Mouse (Mus musculus) hindbrain, embryonic 10.5 days (tissue): ENCODE measurements around the gene Zfand3. TPM values are rescaled to one million over a fixed set of nuclear protein-coding genes. Genes with fewer than 3 reads are reported as not detected.

ENCODE experiments used
- DNase-seq: peaks from one replicate; pipeline ENCODE4 v3.0.0-alpha.2; 2017; ENCODE audit warnings: low spot score
- H3K27ac ChIP-seq: fragments of 300-500 bp; sonication (generic); 2 replicates; pipeline ENCODE4 v1.5.1; 2016; ENCODE audit warnings: mild to moderate bottlenecking, moderate library complexity
- H3K27me3 ChIP-seq: fragments of 300-500 bp; sonication (generic); 2 replicates; pipeline ENCODE4 v1.6.1; 2016; ENCODE audit warnings: mild to moderate bottlenecking; ENCODE audit not compliant: poor library complexity, insufficient read depth, severe bottlenecking
- H3K36me3 ChIP-seq: fragments of 300-500 bp; sonication (generic); 2 replicates; pipeline ENCODE4 v1.6.1; 2016; ENCODE audit warnings: mild to moderate bottlenecking, moderate library complexity
- H3K4me1 ChIP-seq: fragments of 300-500 bp; sonication (generic); replicated peaks from 2 replicates; pipeline ENCODE4 v1.6.1; 2016; ENCODE audit warnings: mild to moderate bottlenecking
- H3K4me3 ChIP-seq: fragments of 300-500 bp; sonication (generic); 2 replicates; pipeline ENCODE4 v1.5.1; 2016; ENCODE audit warnings: mild to moderate bottlenecking, moderate library complexity
- H3K9me3 ChIP-seq: fragments of 300-500 bp; sonication (generic); 2 replicates; pipeline ENCODE4 v1.6.1; 2016; ENCODE audit warnings: mild to moderate bottlenecking, moderate library complexity
- WGBS: fragments of 180-500 bp; shearing (Covaris S2); methylation state at CpG from one replicate; pipeline ENCODE4 v1.1.7; 2016; 5-methylcytosine and 5-hydroxymethylcytosine counted together
- polyA plus RNA-seq: library from polyadenylated mRNA; unstranded; fragments of >200 nt; fragmentation: Nextera tagmentation; extraction: Ambion mirVana; gene quantifications from 2 replicates; pipeline ENCODE4 v1.2.1, GENCODE M21; 2016

Zfand3 gene
- polyA plus RNA-seq, 1 experiment from 2014 or later, result 97.7 TPM

DNA sequence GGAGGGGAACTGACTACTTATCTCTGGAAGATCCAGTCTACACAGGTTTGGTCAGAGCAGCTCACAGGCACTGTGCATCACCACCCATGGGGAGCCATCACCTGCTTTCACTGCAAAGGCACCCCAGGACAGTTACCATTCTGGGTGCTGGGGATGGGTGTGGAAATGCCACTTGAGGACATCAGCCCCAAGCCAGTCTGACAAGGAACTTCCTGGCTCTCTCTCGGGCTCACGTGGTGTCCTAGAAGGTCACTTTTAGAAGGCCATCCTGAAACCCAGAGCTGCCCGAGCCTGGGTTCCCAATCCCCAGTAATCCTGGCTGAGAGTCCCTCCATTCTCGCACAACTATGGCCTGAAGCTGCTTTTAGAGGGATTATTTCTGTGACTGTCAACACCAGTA, 211.2 kb downstream of the Zfand3 start:
- DNase-seq, result no peak
- Histone ChIP-seq H3K27me3 (no peaks in the 10 kb centered on the region), H3K4me3 (no peak overlapping the region), H3K9me3 (no peaks in the 10 kb centered on the region), H3K27ac (no peak overlapping the region), H3K36me3 (peaks cover 54% of the 10 kb centered on the region), H3K4me1 (peaks cover 12% of the 10 kb centered on the region; the same call in 1 of the 2 replicates)
- 67% methylated on average over 4 of the region's 4 CpGs for WGBS

DNA sequence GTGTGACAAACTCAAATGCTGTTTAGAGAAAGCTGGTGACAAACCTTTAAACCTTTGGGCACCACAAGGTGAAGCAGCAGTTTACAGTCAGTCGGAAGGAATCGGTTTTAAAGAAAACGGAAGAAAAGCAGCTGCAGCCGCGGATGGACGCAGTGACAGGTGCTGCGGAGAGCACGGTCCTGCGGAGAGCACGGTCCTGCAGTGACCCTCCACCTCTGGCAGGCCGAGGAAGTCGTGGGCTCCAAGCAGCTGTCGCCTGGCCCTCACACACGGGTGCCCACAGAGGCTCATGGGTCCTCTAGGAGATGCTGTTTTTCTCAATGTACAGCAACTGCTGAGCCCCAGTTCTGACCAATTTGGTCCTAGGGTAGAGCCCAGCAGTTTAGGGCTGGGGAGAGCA, 217.1 kb downstream of the Zfand3 start:
- peaks cover 57% of the 10 kb centered on the region for H3K4me1 ChIP-seq

DNA sequence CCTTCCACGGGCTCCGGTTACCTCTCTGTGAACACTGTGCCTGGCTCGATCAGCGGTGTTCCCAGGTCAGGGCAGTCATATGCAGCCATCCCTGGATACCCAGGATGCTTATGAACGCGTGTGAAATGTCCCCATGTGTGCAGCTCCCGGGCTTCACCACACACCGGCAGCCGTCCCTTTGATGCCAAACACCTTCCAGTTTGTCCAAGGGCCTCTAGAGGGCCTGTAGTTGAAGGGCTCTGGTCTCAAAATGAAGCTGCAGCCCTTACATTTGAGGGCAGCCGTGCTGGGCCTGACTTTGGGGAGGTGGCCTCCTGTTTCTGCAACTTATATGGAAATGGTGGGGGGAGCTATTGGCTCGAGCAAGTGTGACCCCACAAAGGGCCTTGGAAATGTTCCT, 217.8 kb downstream of the Zfand3 start:
- peaks cover 53% of the 10 kb centered on the region for H3K4me1 ChIP-seq

More for the DNA sequence above, 217.1 kb downstream of the Zfand3 start:
- Histone ChIP-seq H3K4me3 (no peak overlapping the region), H3K9me3 (no peaks in the 10 kb centered on the region), H3K36me3 (peaks cover 18% of the 10 kb centered on the region), H3K27me3 (no peaks in the 10 kb centered on the region), H3K27ac (peak overlapping the region; percentile 12; the same call in 1 of the 2 replicates)
- 81% methylated on average over 14 of the region's 14 CpGs for WGBS
- no peak for DNase-seq

DNA sequence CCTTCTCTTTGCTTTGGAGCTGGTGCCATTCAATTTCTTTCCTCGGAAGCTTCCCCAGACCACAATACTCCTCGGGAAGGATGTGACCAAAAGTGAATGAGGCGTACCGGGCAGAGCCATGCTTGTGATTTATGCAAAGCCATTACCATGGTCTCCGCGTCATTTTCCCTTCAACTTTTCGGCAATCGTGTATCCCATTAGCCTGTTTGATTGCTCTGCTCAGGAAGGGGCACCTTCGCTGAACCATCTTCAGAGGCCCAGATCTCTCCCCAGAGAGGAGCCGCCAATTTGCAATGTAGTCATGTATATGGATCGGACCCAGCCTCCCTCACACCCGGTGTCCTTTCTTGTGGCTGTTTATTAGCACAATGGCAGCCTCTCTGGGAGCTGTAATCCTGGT, 218.3 kb downstream of the Zfand3 start:
- H3K4me3 ChIP-seq, result no peak overlapping the region
- no peaks in the 10 kb centered on the region for H3K9me3 ChIP-seq
- H3K4me1 ChIP-seq, result peaks cover 53% of the 10 kb centered on the region
- no peak for DNase-seq
- H3K27ac ChIP-seq, result peak overlapping the region; percentile 45; the same call in 1 of the 2 replicates
- WGBS, result 77% methylated on average over 12 of the region's 12 CpGs
- no peaks in the 10 kb centered on the region for H3K27me3 ChIP-seq
- peaks cover 18% of the 10 kb centered on the region for H3K36me3 ChIP-seq

More for the DNA sequence above, 217.8 kb downstream of the Zfand3 start:
- Histone ChIP-seq H3K9me3 (no peaks in the 10 kb centered on the region), H3K4me3 (no peak overlapping the region), H3K27ac (peak overlapping the region; percentile 35; the same call in 1 of the 2 replicates), H3K36me3 (peaks cover 18% of the 10 kb centered on the region), H3K27me3 (no peaks in the 10 kb centered on the region)
- no peak for DNase-seq
- 82% methylated on average over 11 of the region's 11 CpGs for WGBS

DNA sequence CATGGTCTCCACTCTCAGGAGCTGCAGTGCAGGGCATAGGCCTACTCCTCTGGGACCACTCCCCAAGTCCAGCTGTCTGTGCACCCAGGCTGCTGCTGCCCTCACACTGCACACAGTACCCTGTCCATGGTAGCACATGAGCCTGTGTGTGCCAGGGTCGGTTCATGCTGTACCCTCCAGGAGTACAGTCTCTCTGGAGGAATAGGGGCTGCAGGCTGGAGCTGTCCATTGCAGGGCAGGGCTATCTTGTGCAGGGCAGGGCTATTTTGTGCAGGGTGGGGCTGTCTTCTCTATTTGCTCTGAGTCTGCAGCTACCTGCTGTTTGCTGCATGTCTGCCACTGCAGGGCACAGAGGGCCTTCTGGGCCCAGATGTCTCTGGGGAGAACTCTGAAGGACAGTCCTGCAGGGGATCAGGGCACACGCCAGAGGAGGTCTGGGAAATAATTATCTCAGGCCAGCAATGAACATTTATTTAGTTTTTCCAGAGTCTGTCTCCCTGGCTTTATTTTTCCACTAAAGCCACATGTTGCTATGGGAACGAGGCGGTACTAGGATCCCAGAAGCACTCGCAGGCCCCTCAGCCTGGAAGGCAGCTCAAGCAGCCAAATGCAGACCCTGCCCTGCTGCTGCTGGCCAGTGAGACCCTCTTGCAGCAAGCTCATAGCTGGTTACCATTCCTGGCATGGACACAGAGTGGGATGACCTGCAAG, 220.7 kb downstream of the Zfand3 start:
- Histone ChIP-seq H3K4me1 (peaks cover 67% of the 10 kb centered on the region), H3K36me3 (0 out of 2 replicates have a peak, but pooled peaks cover 5% of the 10 kb centered on the region), H3K27me3 (no peaks in the 10 kb centered on the region), H3K9me3 (no peaks in the 10 kb centered on the region), H3K27ac (peak overlapping the region; percentile 19), H3K4me3 (no peak overlapping the region)
- 43% methylated on average over 5 of the region's 5 CpGs for WGBS
- peak; percentile 20 for DNase-seq

DNA sequence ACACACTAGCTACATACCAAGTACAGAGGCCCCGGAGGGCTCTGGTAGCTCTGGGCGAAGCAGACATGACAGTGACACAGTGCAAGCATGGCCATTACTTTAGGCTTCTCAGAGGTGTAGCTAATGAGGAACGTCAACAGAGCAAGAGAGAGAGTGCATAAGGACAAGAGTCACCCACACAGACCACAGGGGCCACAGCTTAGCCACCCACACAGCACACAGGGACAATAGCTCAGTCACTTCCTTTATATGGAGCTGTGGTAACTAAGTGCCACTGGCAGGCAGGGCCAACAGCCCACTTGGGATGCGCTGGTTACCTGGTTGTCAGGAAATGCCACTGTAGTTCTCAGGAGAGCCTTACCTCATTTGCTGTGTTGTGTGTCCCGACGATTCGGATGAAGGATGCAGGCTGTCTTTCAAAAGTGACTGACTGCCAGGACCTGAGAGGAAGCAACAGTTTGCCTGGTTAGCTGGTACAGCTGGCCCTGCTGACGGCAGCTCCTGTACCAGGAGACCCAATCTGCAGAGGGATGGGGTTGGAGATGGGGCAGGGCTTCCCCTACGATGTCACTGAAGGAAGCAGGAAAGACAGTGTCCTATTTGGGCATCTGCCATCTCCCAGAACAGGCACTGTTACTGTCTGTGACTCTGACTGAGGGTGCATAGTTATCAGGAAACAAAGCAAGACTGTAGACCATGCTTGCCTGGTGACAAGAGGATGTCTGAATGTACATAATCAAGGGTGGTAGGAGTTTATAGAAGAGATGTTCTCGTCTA, 224.1 kb downstream of the Zfand3 start:
- 0 out of 2 replicates have a peak, but pooled peaks cover 4% of the 10 kb centered on the region for H3K36me3 ChIP-seq
- H3K27me3 ChIP-seq, result no peaks in the 10 kb centered on the region
- H3K27ac ChIP-seq, result no peak overlapping the region
- 88% methylated on average over 10 of the region's 10 CpGs for WGBS
- H3K4me1 ChIP-seq, result peaks cover 48% of the 10 kb centered on the region
- H3K9me3 ChIP-seq, result no peaks in the 10 kb centered on the region
- no peak for DNase-seq
- H3K4me3 ChIP-seq, result no peak overlapping the region

DNA sequence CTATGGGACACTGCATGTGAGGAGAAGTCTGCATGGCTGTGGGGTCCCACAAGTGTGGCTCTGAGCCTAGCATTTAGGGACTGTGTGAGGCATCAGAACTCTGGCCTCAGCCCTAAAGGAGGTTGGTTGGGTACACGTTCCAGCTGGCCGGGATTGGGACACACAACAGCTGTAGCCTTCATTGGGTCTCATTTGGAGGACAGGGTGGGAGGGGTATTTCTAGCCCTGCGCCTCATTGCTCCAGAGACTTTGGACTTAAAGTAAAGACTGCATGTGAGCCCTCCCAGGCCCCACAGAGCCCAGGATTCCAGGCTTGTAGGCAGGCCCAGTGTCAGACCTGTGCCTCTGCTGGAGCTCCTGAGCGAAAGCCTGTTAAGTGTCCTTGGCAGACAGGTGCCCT, 225.9 kb downstream of the Zfand3 start:
- Histone ChIP-seq H3K27ac (no peak overlapping the region), H3K27me3 (no peaks in the 10 kb centered on the region), H3K4me3 (no peak overlapping the region), H3K4me1 (peaks cover 35% of the 10 kb centered on the region), H3K9me3 (no peaks in the 10 kb centered on the region), H3K36me3 (0 out of 2 replicates have a peak, but pooled peaks cover 4% of the 10 kb centered on the region)
- DNase-seq, result no peak
- WGBS, result 95% methylated on average over 4 of the region's 4 CpGs

DNA sequence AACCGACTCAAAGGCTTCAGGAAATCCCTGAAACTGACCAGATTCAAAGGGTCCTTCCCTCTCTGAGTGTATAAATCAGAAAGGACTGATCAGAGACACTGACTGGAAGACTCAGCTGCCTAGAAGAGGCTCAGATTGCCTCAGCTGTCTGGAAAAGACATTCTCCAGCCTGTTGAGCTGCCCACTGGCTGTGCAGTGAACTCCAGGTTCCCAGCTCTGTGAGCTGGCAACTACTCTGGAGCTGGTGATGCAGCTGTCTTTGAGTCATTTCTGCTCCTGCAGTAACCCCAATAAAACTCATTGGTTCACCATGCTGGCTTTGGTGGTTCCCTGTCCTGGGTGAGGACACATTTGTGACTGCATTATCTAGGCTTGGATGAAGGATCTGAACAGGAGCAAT, 226.9 kb downstream of the Zfand3 start:
- H3K27ac ChIP-seq, result no peak overlapping the region
- no peaks in the 10 kb centered on the region for H3K9me3 ChIP-seq
- H3K27me3 ChIP-seq, result no peaks in the 10 kb centered on the region
- WGBS, result 83% methylated on average over 1 of the region's 1 CpGs
- H3K4me3 ChIP-seq, result no peak overlapping the region
- no peak for DNase-seq
- peaks cover 35% of the 10 kb centered on the region for H3K4me1 ChIP-seq
- H3K36me3 ChIP-seq, result 0 out of 2 replicates have a peak, but pooled peaks cover 4% of the 10 kb centered on the region

DNA sequence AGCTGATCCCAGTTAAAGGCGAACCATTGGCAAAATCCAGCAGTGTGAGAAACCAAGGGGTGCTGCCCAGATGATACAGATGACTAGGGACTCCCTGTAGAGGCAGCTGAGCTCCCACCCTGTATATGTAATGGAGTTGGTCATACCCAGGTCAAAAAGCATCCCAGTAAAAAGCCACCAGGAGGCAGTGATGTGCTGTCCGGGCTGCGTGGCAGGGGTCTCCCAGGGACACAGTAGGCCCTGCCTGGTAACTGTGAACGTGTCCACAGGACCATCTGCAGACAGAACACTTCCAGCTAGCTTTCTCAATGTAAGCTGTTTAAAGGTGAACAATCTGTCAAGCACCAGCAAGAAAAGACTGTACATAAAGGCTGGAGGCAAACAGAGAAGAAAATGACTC, 228.2 kb downstream of the Zfand3 start:
- Histone ChIP-seq H3K36me3 (0 out of 2 replicates have a peak, but pooled peaks cover 4% of the 10 kb centered on the region), H3K9me3 (no peaks in the 10 kb centered on the region), H3K27ac (0 out of 2 replicates have a peak overlapping the region, but pooled peaks have one; percentile 23), H3K27me3 (no peaks in the 10 kb centered on the region), H3K4me3 (no peak overlapping the region), H3K4me1 (peaks cover 41% of the 10 kb centered on the region)
- WGBS, result 49% methylated on average over 4 of the region's 4 CpGs
- peak; percentile 55 for DNase-seq

DNA sequence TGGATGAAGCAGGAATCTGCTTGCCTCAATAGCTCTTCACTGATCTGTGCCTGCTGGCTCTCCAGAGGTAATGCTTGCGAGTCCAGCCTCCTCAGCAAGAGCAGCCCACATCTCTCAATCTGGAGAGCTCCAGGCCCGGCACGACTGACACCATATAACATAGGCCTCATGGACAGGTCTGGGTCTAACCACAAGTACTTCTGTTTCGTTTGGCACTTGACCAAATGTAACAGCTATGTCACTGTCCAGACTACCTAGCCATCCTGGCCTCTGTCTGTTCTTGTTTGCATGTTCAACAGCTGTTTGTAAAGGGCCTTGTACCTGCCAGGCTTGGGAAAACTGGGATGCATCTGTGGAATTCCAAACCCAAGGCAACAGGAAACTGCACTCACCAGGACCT, 230.8 kb downstream of the Zfand3 start:
- H3K36me3 ChIP-seq, result no peaks in the 10 kb centered on the region
- no peaks in the 10 kb centered on the region for H3K9me3 ChIP-seq
- no peak overlapping the region for H3K4me3 ChIP-seq
- WGBS, result 82% methylated on average over 4 of the region's 4 CpGs
- no peaks in the 10 kb centered on the region for H3K27me3 ChIP-seq
- no peak for DNase-seq
- no peak overlapping the region for H3K27ac ChIP-seq
- H3K4me1 ChIP-seq, result peaks cover 26% of the 10 kb centered on the region

DNA sequence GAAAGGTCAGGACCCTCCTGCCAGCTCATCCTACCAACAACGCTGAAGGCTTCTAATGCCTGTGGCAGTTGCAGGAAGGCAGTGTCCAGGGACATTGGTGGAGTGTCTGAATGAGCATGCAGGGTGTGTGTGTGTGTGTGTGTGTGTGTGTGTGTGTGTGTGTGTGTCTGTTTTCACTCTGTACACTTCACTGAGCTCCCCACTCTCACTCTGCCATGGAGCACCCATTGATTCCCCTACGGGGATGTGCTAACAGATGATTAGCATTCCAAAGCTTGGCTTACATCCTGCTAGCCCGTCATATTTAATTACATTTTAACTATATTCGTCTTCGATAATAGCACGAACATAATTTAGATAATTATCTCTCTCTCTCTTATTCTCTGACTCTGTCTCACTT, 232.1 kb downstream of the Zfand3 start:
- DNase-seq, result no peak

DNA sequence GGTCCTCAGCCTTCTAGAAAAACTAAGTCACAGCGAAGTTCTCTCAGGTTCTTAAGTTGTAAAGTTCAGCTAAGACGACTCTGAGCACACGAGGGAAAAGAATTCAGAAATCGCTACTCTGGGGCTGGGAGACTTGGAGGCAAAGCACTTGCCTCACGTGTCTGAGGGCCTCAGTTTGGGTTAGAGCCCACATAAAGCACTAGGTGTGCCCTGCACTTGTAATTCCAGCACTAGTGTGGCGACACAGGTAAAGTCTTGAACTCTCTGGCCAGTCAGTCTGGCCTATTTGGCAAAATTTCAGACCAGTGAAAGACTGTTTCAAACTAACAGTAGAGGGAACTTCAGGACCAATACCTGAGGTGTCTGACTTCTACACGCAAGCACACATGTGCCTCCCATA, 233.1 kb downstream of the Zfand3 start:
- Histone ChIP-seq H3K4me1 (peaks cover 35% of the 10 kb centered on the region), H3K27me3 (no peaks in the 10 kb centered on the region), H3K36me3 (no peaks in the 10 kb centered on the region), H3K27ac (no peak overlapping the region), H3K9me3 (no peaks in the 10 kb centered on the region), H3K4me3 (no peak overlapping the region)
- WGBS, result 93% methylated on average over 7 of the region's 7 CpGs
- no peak for DNase-seq

More for the DNA sequence above, 232.1 kb downstream of the Zfand3 start:
- Histone ChIP-seq H3K27me3 (no peaks in the 10 kb centered on the region), H3K4me1 (peaks cover 30% of the 10 kb centered on the region), H3K36me3 (no peaks in the 10 kb centered on the region), H3K27ac (peak overlapping the region; percentile 24; the same call in 1 of the 2 replicates), H3K4me3 (no peak overlapping the region), H3K9me3 (no peaks in the 10 kb centered on the region)
- 73% methylated on average over 6 of the region's 6 CpGs for WGBS

DNA sequence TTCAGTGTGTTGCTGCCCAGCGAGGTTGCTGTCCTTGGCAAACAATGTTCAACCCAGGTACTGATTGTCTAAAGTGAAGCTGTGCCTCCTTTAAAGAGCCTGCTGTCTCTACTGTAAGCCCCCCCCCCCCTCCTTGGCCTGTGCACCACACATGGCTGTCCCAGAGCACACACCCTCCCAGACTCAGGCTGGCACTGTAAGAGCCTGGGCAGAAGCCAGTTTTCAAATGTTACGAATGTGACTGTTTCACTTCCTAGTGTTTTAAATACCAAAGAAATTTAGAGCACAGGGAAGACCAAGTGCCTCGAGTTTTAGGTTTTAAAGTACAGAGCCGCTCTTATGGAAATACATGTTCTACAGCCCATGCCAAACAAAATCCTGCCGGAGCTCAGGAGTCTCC, 234.9 kb downstream of the Zfand3 start:
- H3K4me1 ChIP-seq, result peaks cover 50% of the 10 kb centered on the region
- 90% methylated on average over 5 of the region's 5 CpGs for WGBS
- no peak for DNase-seq
- H3K27me3 ChIP-seq, result no peaks in the 10 kb centered on the region
- no peak overlapping the region for H3K4me3 ChIP-seq
- H3K9me3 ChIP-seq, result no peaks in the 10 kb centered on the region
- no peak overlapping the region for H3K27ac ChIP-seq
- no peaks in the 10 kb centered on the region for H3K36me3 ChIP-seq
